Mouse (Mus musculus) right cerebral cortex, postnatal 25 days (tissue): ENCODE results near the gene Lat2.
A peak's percentile ranks its signal among the peaks of the same experiment; 100 is the strongest.

Experiments used
- DNase-seq: peaks from one replicate; pipeline ENCODE4 v3.0.0; 2022

Lat2 gene

DNA sequence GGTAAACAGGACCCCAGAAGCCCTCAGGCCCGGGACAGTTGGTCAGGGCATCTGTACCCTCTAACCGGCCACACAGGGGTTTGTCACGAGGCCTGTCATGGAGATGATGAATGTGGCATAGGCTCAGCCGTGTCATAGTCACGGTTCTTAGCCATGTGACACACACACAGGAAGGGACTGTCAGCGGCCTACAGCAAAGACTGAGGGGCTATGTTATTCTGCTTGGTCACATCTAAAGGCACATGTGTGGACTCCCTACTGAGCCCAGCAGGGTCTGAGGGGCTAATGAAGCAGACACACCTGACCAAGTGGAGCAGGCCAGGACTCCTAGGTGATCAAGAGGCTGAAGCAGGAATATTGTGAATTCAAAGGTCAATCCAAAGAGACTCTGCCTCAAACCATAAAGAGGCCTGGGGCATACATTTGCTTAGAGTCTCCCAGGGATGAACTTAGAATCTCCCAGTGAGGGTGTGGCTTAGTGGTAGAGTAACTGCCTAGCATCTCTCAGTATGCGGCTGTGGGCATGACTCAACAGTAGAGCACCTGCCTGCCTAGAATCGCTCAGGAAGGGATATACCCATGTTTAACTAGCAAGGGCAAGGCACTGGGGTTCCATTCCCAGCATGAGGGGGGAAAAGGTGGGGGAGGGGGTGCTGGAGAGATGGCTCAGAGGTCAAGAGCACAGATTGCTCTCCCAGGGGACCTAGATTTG lies 2.9 kb downstream of the Lat2 start:
- no peak for DNase-seq

- no peak for DNase-seq
Measured at GRCm38 (mm10) chr5:134609916-134610643, 4.7 kb downstream of the Lat2 start.

DNA sequence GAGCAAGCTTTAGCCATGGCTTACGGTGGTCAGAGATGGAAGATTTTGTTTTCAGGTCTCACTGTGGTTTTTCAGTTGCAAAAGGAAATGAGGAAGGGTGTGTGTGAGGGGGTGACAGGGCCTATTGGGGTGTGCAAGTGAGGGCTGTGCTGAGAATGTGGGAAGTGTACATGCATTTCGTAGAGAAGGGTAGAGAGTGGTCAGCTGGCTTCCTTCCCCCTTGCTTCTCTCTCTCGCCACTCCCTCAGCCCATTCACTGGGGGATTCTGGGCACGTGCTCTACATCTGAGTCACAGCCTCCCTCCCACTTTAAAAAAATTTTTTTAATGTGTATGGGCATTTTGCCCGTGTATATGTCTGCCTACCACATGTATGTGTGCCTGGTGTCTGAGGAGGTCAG lies 7.7 kb downstream of the Lat2 start:
- no peak for DNase-seq

- no peak for DNase-seq
Measured at GRCm38 (mm10) chr5:134606314-134606713, 8.5 kb downstream of the Lat2 start.

- DNase-seq = no peak
Measured at GRCm38 (mm10) chr5:134604376-134604775, 10.4 kb downstream of the Lat2 start.

DNA sequence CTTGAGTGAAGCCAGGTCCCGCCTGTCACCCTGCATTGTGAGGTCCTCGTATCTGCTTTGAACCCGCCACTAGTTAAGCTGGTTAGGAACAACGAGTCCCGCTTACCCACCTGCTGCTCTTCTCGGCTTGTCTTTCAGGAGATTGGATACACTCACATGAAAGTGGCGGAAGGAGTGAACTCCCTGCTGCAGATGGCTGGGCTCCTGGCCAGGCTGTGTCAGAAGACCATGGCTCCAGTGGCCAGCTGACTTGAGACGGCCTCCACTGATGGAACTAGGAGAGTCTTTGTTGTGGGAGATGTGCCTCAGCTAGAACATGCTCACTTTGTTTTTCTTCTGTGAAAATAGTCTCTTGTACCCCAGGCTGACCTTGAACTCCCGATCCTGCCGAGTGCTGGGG lies 17.1 kb downstream of the Lat2 start:
- DNase-seq = no peak

DNA sequence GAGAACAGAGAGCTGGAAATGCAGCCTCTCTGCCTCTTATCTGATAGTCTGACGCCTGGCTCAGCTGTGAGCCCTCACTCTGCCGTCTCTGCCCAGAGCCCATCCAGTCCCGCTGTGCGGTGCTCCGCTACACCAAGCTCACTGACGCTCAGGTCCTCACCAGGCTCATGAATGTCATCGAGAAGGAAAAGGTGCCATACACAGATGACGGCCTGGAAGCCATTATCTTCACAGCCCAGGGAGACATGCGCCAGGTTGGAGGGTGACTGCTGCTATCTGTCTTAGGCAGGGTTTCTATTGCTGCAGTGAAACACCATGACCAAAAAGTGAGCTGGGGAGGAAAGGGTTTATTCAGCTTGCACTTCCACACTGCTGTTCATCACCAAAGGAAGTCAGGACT lies 21.7 kb downstream of the Lat2 start:
- no peak for DNase-seq

GRCm38 (mm10) chr5:134592026-134592581 lies 22.7 kb downstream of the Lat2 start:
- DNase-seq = no peak

GRCm38 (mm10) chr5:134589900-134590299 lies 24.9 kb downstream of the Lat2 start:
- no peak for DNase-seq

- no peak for DNase-seq
Measured at GRCm38 (mm10) chr5:134584798-134585197, 30.0 kb downstream of the Lat2 start.

DNA sequence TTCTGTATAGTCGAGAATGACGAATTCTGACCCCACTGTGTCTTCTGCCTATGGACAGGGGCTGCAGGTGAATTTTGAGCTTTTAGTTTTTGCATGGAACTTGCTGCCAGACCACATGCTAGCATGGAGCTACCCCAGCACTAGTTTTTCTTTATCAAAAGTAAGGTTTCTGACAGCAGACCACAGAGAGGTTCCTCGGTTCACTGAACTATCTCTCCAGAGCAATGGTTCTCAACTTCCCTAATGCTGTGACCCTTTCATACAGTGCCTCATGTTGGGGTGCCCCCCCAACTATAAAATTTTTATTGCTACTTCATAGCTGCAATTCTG lies 31.0 kb downstream of the Lat2 start:
- DNase-seq = no peak

DNA sequence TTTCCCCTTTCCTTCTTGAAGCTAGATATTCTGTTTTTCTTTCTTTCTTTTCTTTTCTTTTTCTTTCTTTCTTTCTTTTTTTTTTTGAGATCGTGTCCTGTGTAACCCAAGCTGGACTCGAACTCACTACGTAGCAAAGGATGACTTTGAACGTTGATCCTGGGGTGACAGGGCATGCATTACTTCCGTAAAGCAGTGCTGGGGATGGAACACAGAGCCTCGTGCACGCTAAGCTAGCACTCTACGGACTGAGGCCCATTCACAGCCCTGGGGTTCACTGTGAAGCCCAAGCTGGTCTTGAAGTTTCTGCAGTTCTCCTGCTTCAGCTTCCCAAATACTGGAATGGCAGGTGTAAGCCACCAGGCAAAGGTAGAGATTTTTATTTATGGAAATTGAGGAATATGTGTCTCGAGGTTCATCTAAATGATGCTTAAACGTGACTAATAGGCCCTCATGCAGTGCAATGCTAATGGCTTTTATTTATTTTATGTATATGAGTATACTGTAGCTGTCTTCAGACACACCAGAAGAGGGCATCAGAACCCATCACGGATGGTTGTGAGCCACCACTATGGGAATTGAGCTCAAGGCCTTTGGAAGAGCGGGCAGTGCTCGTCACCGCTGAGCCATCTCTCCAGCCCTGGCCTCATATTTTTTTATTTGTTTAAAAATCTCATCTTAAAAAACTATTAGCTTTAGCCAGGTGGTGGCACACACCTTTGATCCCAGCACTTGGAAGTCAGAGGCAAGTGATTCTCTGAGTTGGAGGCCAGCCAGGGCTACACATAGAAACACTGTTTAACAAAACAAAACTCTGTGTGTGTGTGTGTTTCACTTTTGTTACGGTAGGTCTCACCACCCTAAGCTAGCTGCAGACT lies 31.6 kb downstream of the Lat2 start:
- no peak for DNase-seq

GRCm38 (mm10) chr5:134582221-134582907 lies 32.5 kb downstream of the Lat2 start:
- peak; percentile 93 for DNase-seq

- DNase-seq = no peak
Measured at GRCm38 (mm10) chr5:134581146-134581545, 33.7 kb downstream of the Lat2 start, which contains the start of gene Rfc2. Gene Rfc2 (plus strand): TSS chr5:134581366.

DNA sequence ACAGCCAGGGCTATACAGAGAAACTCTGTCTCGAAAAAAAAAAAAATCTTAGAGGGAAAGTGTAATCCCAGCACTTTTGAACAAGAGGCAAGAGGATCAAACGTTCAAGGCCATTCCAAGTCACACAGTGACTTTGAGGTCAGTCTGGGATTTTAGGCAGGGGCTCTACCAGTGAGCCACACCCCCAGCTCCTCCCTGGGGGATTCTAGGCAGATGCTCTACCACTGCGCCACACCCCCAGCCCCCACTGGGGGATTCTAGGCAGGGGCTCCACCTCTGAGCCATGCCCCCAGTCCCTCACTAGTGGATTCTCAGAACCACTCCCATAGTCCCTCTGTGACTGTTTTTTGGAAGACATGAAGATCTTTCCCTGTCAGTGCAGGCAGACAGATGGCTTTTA lies 35.7 kb downstream of the Lat2 start:
- no peak for DNase-seq

GRCm38 (mm10) chr5:134577534-134577933 lies 37.3 kb downstream of the Lat2 start:
- DNase-seq = no peak

- DNase-seq = no peak
Measured at GRCm38 (mm10) chr5:134576517-134577220, 38.2 kb downstream of the Lat2 start.

- DNase-seq = no peak
Measured at GRCm38 (mm10) chr5:134575833-134576232, 39.0 kb downstream of the Lat2 start.

DNA sequence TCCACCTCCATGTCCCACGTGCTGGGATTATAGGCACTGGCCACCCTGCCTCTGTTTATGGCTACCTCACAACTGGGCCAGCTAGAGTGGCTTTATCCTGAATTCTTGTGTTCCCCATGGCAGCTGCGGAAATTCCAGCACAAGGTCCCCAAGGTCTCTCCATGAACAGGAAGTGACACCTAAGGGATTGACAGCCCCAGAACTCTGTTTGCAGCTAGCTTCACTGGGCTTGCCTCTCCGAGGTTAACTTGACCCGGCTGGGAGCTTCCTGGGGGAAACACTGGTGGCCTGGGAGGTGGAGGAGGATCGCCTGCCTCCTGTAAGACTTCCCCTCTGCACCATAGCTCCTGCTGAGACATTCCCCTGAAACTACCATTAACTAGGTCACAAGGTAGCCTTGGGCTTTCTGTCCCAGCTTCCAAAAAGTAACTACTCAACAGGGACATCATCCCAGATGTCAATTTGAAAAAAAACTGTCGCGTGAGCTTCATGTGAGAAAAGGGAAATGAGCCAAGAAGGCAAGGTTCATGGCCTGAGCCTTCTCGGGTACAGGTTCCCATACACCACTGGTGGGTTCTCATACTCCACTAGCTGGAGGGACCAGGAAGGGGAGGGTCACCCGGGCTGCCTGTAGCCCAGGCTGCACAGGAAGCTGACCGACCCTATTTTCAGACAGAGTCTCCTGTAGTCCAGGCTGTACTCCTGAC lies 42.2 kb downstream of the Lat2 start:
- DNase-seq = no peak

- DNase-seq = peak; percentile 38
Measured at GRCm38 (mm10) chr5:134571730-134572507, 42.9 kb downstream of the Lat2 start.
